Mouse (Mus musculus) myocyte (in vitro differentiated cells): Measurements from ENCODE around the gene Cbarp.

Experiments used
- CEBPB ChIP-seq: IDR thresholded peaks from 2 replicates; pipeline ENCODE4 v1.6.1; 2011; ENCODE audit warnings: mild to moderate bottlenecking, moderate library complexity; ENCODE audit not compliant: poor library complexity, insufficient read depth, severe bottlenecking
- E2F4 ChIP-seq: IDR thresholded peaks from one replicate; pipeline ENCODE4 v1.6.1; 2011; ENCODE audit warnings: mild to moderate bottlenecking, control low read depth, moderate library complexity; ENCODE audit not compliant: insufficient read depth
- MAX ChIP-seq: IDR thresholded peaks from one replicate; pipeline ENCODE4 v1.6.1; 2011; ENCODE audit warnings: low read depth, mild to moderate bottlenecking, control low read depth
- MYOD1 ChIP-seq, 3 experiments: IDR thresholded peaks; one replicate each; pipeline ENCODE4 v1.6.1; 2011; ENCODE audit warnings: control low read depth in 2 of 3, low read depth in 2 of 3, mild to moderate bottlenecking in 2 of 3, moderate library complexity in 1 of 3; ENCODE audit not compliant: insufficient read length in 2 of 3, control insufficient read depth in 1 of 3
- MYOG ChIP-seq, 3 experiments: IDR thresholded peaks; one replicate each; pipeline ENCODE4 v1.6.1; 2011; ENCODE audit warnings: control low read depth in 2 of 3, low read depth in 2 of 3, mild to moderate bottlenecking in 2 of 3; ENCODE audit not compliant: insufficient read length in 2 of 3, control insufficient read depth in 1 of 3, insufficient read depth in 1 of 3
- POLR2A ChIP-seq: IDR thresholded peaks from one replicate; pipeline ENCODE4 v1.6.1; 2011; ENCODE audit warnings: low read depth, mild to moderate bottlenecking, control low read depth, moderate library complexity; ENCODE audit not compliant: insufficient read length
- POLR2AphosphoS2 ChIP-seq: IDR thresholded peaks from one replicate; pipeline ENCODE4 v1.6.1; 2011; ENCODE audit warnings: low read depth, control low read depth; ENCODE audit not compliant: insufficient read length
- REST ChIP-seq: IDR thresholded peaks from one replicate; pipeline ENCODE4 v1.6.1; 2011; ENCODE audit warnings: mild to moderate bottlenecking, control low read depth, moderate library complexity; ENCODE audit not compliant: insufficient read depth, insufficient read length
- TCF12 ChIP-seq: IDR thresholded peaks from one replicate; pipeline ENCODE4 v1.6.1; 2011; ENCODE audit warnings: mild to moderate bottlenecking, control low read depth; ENCODE audit not compliant: poor library complexity, insufficient read depth, severe bottlenecking
- TCF3 ChIP-seq: IDR thresholded peaks from one replicate; pipeline ENCODE4 v1.6.1; 2011; ENCODE audit warnings: low read depth, control low read depth; ENCODE audit not compliant: insufficient read length
- USF1 ChIP-seq: IDR thresholded peaks from one replicate; pipeline ENCODE4 v1.6.1; 2011; ENCODE audit warnings: low read depth, mild to moderate bottlenecking, control low read depth, moderate library complexity

DNA sequence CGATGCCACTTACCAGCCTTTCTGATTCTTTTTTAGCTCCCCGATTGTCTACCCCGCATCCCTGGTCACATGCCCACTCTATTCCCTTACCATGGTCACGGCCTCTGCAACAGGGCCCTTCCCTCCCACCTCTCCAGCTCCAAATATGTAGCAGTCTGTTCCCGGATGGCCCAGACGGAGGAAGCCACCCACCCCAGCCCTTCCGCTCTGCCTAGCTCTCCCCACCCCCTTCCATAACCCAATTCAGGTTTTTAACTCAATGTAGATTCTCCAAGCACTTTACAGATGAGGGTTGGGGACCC is 16.1 kb upstream of the Cbarp start:
- TF ChIP-seq POLR2A: no peak
- TF ChIP-seq MAX: no peak
- no peak for TF ChIP-seq MYOG (IDR thresholded peaks at IDR 0.05; ENCODE audit: control insufficient read depth in 1 of 3, insufficient read depth in 1 of 3, insufficient read length in 2 of 3, low read depth in 2 of 3)
- TF ChIP-seq E2F4: no peak
- TF ChIP-seq TCF12: no peak
- TF ChIP-seq MYOD1 (IDR thresholded peaks at IDR 0.05; ENCODE audit: control insufficient read depth in 1 of 3, insufficient read length in 2 of 3, low read depth in 2 of 3): no peak
- TF ChIP-seq USF1: no peak
- no peak for TF ChIP-seq POLR2AphosphoS2
- no peak for TF ChIP-seq CEBPB
- TF ChIP-seq REST: no peak
- TF ChIP-seq TCF3: no peak
